Mouse (Mus musculus) left cerebral cortex, postnatal 4 days (tissue): ENCODE data around the gene Wbp4. TPM values are rescaled to one million over a fixed set of nuclear protein-coding genes. Genes with fewer than 3 reads are reported as not detected.

Experiments
- DNase-seq: peaks from one replicate; pipeline ENCODE4 v3.0.0-alpha.2; 2022
- intact Hi-C: fragments of 180-260 bp; cut with DNase I; formaldehyde crosslinking; loops from one replicate; pipeline ENCODE4 v1.15.1; 2025
- total RNA-seq, 2 experiments: library from RNA; stranded (reverse); gene quantifications; 2 replicates each; pipeline ENCODE4 v1.2.3; 2021

The Wbp4 gene
- total RNA-seq, 2 experiments from 2014 or later, result 46.0 to 47.6 TPM

- no peak for DNase-seq
- intact Hi-C loops, result no loop called here
These were observed 27.5 kb upstream of the Wbp4 start for GRCm38 (mm10) chr14:79508662-79509305.

- DNase-seq, result no peak
- intact Hi-C loops, result no loop called here
These were observed 26.5 kb upstream of the Wbp4 start for GRCm38 (mm10) chr14:79507846-79508245.

GRCm38 (mm10) chr14:79506207-79506606, 24.9 kb upstream of the Wbp4 start:
- DNase-seq, result no peak
- intact Hi-C loops, result no loop called here

GRCm38 (mm10) chr14:79504246-79505006, 23.1 kb upstream of the Wbp4 start:
- no peak for DNase-seq
- intact Hi-C loops, result no loop called here

DNA sequence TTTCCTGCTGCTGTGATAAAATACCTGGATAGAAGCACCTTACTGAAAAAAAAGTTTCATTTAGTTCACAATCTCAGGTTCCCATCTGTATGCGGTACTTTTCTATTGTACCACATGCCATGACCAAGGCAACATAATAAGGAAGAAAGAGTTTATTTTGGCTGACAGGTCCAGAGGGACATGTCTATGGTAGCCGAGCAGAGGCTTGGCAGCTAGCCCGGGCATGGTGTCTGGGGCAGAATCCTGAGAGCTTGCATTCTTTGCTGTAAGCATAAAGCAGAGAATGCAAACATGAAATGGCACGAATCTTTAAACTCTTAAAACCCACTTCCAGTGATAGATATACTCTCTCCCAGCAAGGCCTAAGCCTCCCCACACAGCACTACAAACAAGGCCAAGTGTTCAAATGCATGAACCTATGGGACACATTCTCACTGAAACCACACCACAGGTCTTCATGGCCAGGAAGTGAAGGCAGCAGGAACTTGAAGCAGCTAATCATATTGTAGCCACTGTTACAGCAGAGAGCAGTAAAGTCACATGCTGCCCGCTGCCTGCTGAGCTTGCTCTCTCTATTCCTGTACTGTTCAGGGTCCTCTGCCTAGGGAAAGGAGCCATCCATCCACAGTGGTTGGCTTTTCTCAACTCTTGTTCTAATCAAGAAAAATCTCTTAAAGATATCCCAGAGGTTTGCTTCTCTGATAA, 22.2 kb upstream of the Wbp4 start:
- peak; percentile 43 for DNase-seq
- intact Hi-C loops, result no loop called here

DNA sequence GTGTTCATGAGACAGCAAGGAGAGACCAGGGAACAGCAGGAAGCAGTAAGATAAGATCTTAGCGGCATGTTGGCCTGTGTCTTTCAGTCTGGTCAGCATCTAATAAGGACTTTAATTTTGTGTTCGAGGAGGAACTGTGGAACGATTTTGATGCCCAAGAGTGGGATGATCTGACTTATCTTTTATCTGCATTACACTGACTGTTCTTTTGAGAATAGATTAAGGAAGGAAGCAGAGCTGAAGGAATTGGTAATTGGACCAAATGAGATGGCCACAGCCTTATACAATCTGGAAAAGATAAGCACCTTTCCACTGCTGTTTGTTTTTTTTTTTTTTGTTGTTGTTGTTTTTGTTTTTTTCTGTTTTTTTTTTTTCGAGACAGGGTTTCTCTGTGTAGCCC, 19.4 kb upstream of the Wbp4 start:
- DNase-seq, result no peak
- intact Hi-C loops, result no loop called here

GRCm38 (mm10) chr14:79499326-79499725, 18.0 kb upstream of the Wbp4 start:
- intact Hi-C loops, result no loop called here
- DNase-seq, result no peak

- intact Hi-C loops, result no loop called here
- no peak for DNase-seq
These were observed 13.0 kb upstream of the Wbp4 start for GRCm38 (mm10) chr14:79494349-79494748.

DNA sequence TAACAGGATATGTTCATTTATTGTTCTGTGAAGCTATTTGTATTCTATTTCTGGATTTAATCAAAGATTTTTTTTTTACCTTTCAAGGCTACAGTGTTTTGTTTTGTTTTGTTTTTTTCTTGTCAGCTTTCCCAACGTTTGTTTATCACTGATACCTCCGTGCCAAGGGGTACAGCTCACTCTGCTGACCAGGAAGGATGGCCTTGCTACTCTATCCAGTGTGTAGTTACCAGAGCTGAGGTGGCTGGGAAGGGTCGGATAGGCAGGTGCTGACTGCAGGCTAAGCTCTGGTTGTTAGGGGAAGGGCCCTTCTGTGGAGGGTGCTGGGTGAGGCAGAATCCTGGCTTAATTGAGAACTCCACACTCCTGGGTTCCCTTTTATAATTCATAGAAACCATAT, 8.9 kb upstream of the Wbp4 start:
- intact Hi-C loops, result no loop called here
- no peak for DNase-seq

- no peak for DNase-seq
- intact Hi-C loops, result no loop called here
These were observed 7.8 kb upstream of the Wbp4 start for GRCm38 (mm10) chr14:79489150-79489549.

- intact Hi-C loops, result no loop called here
- no peak for DNase-seq
These were observed 7.2 kb upstream of the Wbp4 start for GRCm38 (mm10) chr14:79488531-79488930.

GRCm38 (mm10) chr14:79486993-79487731, 5.8 kb upstream of the Wbp4 start:
- intact Hi-C loops, result no loop called here
- DNase-seq, result no peak

GRCm38 (mm10) chr14:79486617-79486992, 5.3 kb upstream of the Wbp4 start:
- no peak for DNase-seq
- intact Hi-C loops, result no loop called here

GRCm38 (mm10) chr14:79483611-79484120, 2.3 kb upstream of the Wbp4 start:
- intact Hi-C loops, result loop anchor here (5.0 kb wide), 1 partner anchor 104 kb away; the partner anchor contains the start of gene Sugt1
- no peak for DNase-seq

DNA sequence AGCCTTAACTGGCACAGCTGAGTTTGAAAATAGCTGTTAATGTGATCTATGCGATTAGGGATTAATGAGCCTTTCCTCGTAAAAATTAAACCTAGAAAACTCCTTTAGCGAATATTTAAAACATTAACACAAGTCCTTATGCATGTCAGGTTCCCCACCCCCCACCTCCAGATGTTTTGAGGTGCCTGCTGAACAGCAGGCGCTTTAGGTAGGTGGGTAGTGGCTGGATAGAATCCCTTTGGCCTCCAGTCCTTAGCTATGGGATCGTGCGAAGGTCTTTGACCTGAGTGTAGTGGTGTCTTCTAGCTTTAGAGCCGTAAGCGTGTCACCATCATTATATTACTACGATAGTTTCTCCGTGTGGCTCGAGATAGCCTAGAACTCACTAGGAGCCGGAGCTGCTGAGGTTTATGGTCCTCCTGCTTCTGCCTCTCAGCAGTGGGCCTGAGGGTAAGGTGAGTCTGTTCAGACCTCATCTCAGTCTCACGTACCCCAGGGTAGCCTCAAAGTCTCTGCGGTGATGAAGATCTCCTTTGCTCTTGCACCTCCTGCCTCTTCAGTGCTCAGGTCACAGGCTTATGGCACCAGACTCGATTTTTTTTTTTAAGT, 1.5 kb upstream of the Wbp4 start:
- intact Hi-C loops, result loop anchor here (5.0 kb wide), 1 partner anchor 104 kb away; the partner anchor contains the start of gene Sugt1
- DNase-seq, result no peak

DNA sequence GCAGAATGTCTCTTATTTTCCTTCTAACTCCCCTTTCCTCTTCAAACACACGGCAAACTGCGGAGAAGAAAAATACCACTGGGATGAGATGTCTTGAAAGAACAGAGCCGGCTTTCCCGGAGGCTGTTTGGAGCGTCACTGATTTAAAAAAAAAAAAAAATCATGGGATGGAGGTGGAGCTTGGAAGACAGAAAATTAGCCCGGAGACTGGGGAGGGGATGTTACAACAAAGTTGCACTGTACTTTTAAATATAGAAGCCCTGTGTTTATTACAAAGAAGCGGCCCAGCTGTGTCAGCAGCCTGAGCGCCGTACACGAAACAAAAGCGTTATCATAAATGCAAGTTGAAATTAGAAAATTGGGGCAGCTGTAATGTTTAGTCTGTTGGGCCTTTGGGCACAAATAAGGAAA, 936 bp upstream of the Wbp4 start:
- intact Hi-C loops, result loop anchor here (5.0 kb wide), 1 partner anchor 105 kb away; the partner anchor contains the start of gene Sugt1

GRCm38 (mm10) chr14:79480624-79481338, 539 bp downstream of the Wbp4 start, which contains the start of gene Elf1:
Gene Elf1 (plus strand): TSS chr14:79481194.
- DNase-seq, result peak; percentile 97
- intact Hi-C loops, result loop anchor here (5.0 kb wide), 1 partner anchor 107 kb away; the partner anchor contains the start of gene Sugt1

More for the DNA sequence above, 936 bp upstream of the Wbp4 start:
- no peak for DNase-seq

DNA sequence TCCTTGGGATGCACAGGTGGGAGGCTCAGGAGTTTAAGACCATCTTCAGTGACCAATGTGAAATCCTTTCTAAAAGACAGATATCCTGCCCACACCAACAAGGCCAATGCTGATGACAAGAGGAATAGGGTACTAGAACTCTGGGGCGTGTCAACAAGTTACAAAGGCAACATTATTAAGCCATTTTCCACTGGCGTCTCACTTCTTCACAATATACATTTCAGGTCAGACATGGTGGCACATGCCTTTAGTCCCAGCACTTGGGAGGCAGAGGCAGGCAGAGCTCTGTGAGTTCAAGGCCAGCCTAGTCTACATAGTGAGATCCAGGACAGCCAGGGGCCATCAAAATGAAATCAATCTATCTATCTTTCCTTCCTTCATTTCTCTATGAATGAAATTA, 7.9 kb downstream of the Wbp4 start:
- DNase-seq, result no peak
- intact Hi-C loops, result no loop called here

DNA sequence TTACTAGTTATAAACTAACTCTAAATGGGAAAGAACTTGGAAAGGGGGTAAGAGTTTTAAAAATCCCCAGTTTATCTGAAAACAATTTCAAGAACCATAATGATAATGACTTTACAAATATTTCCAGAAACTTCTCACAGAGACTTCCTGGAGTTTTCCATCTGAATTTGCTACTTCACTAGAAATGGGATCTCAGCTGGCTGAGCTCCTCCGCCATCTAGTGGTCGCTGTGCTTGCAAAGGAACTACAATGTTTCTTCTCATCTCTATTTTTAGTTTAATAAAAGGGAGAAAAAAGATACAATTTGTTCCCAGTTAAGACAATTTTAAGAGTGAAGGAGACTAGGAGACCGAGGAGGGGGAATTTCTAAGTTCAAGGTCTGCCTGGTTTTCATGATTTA, 13.7 kb downstream of the Wbp4 start:
- intact Hi-C loops, result loop anchor here (5.0 kb wide), 2 partner anchors 70 to 345 kb away; partner anchors contain the start of gene Mtrf1
- DNase-seq, result peak; percentile 66
